Mouse (Mus musculus) liver, postnatal 0 days (tissue): ENCODE data around the gene Gm20806. TPM values are rescaled to one million over a fixed set of nuclear protein-coding genes. Genes with fewer than 3 reads are reported as not detected.
"Not testable (repeated sequence)": the region's sequence is repeated elsewhere in the genome, so short reads cannot be mapped to it uniquely, and the experiment has no call there.

Experiments
- ATAC-seq: fragments of 200-750 bp; cut with Nextera tagmentation; 2 replicates; pipeline ENCODE4 v1.8.0; 2017; ENCODE audit warnings: mild to moderate bottlenecking, moderate library complexity
- DNase-seq: peaks from one replicate; pipeline ENCODE4 v3.0.0-alpha.2; 2016
- H3K27ac ChIP-seq: fragments of 300-500 bp; sonication (generic); 2 replicates; pipeline ENCODE4 v1.5.1; 2014; ENCODE audit warnings: antibody characterized with exemption, moderate library complexity, mild to moderate bottlenecking, low read depth
- H3K27me3 ChIP-seq: fragments of 300-500 bp; sonication (generic); 2 replicates; pipeline ENCODE4 v1.6.1; 2014; ENCODE audit warnings: low read length, control low read depth, mixed read lengths; ENCODE audit not compliant: insufficient read depth
- H3K36me3 ChIP-seq: fragments of 300-500 bp; sonication (generic); replicated peaks from 2 replicates; pipeline ENCODE4 v1.6.1; 2014; ENCODE audit warnings: mild to moderate bottlenecking, control low read depth, low read length, moderate library complexity, mixed read lengths; ENCODE audit not compliant: insufficient read depth
- H3K4me1 ChIP-seq: fragments of 300-500 bp; sonication (generic); 2 replicates; pipeline ENCODE4 v1.6.1; 2014; ENCODE audit warnings: antibody characterized with exemption, mild to moderate bottlenecking, control low read depth; ENCODE audit not compliant: insufficient read depth
- H3K4me2 ChIP-seq: fragments of 300-500 bp; sonication (generic); 2 replicates; pipeline ENCODE4 v1.6.1; 2014; ENCODE audit warnings: low read depth, mild to moderate bottlenecking, low read length, moderate library complexity, mixed read lengths
- H3K4me3 ChIP-seq: fragments of 300-500 bp; sonication (generic); 2 replicates; pipeline ENCODE4 v1.5.1; 2014; ENCODE audit warnings: low read depth, low read length
- H3K9ac ChIP-seq: fragments of 300-500 bp; sonication (generic); replicated peaks from 2 replicates; pipeline ENCODE4 v1.6.1; 2014; ENCODE audit warnings: mild to moderate bottlenecking, moderate library complexity
- H3K9me3 ChIP-seq: fragments of 300-500 bp; sonication (generic); 2 replicates; pipeline ENCODE4 v1.6.1; 2016; ENCODE audit warnings: mild to moderate bottlenecking, control low read depth, low read length, mixed read lengths
- WGBS: fragments of 180-500 bp; shearing (Covaris S2); extraction: QIAGEN DNeasy Blood & Tissue Kit; methylation state at CpG from one replicate; pipeline ENCODE4 v1.1.7; 2014; ENCODE audit not compliant: insufficient replicate concordance; 5-methylcytosine and 5-hydroxymethylcytosine counted together
- polyA plus RNA-seq: library from polyadenylated mRNA; unstranded; fragments of >200 nt; fragmentation: Nextera tagmentation; extraction: Ambion mirVana; gene quantifications from 2 replicates; pipeline ENCODE4 v1.2.1, GENCODE M21; 2015

Gene Gm20806
- not detected in 2 replicates for polyA plus RNA-seq

- H3K36me3 ChIP-seq, H3K9me3 ChIP-seq, DNase-seq, H3K4me1 ChIP-seq, H3K4me2 ChIP-seq, H3K4me3 ChIP-seq, H3K9ac ChIP-seq, ATAC-seq, H3K27me3 ChIP-seq, H3K27ac ChIP-seq: not testable (repeated sequence)
- no CpG with 5 or more reads among the region's 4 CpGs for WGBS
These were observed at the start of gene Gm20806 for GRCm38 (mm10) chrY:78837956-78838355. TSS of gene Gm20806 (minus strand) at chrY:78838056.
